ENCODE assay signal across 12 mouse cellular contexts in the genomic region with DNA sequence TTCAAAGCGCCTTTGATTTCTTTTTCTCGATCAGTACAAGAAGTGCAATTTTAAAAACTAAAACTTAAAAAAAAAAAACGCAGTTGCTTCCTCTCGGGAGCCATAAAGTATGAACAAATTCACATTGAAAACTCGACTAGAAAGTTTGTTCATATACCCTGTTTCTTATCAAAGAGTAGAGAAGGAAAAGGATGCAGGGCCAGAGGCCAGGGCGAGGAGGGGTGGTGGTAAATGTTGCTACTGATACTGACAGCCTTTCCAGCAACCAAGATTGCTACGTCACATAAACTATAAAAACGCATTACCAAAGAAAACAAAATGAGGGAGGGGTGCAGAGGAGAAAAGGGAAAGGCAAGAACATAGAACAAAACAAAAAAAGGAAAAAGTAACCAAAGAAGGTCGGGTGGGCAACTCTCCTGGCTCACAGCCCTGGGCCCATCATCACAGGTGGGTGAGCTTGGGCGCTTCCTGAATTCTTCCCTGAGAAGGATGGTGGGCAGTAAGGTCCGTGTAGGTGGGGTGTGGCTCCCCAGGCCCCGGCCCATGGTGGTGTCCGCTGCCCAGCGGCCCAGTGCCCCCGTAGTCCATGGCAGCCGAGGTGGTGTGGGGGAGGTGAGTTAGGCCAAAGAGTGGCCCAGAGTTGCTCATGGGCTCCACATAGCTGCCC. TPM values are rescaled to one million over a fixed set of nuclear protein-coding genes. Genes with fewer than 3 reads are reported as not detected.
DNase-seq lines count a peak whose midpoint lies in the region; ATAC-seq lines count a peak whose summit lies in the region.
"Had no signal": no experiment of that assay in that cellular context is flagged by ENCODE, and none has a peak within 500 bp of the region (broad histone marks: within the 10 kb centered on the region; RNA-seq: fewer than 3 reads in every experiment).

No protein-coding gene starts in this region.

- 11% methylated on average over 16 of the region's 16 CpGs for WGBS in heart, embryonic 13.5 days
- 7% methylated on average over 16 of the region's 16 CpGs for WGBS in hindbrain, embryonic 13.5 days
- 36% methylated on average over 16 of the region's 16 CpGs for WGBS in liver, embryonic 15.5 days (ENCODE audit: insufficient replicate concordance)

- no peak for ATAC-seq in heart, embryonic 13.5 days (ENCODE audit: extremely low read depth, insufficient number of reproducible peaks, low FRiP score, low TSS enrichment)
- ATAC-seq in hindbrain, embryonic 13.5 days (ENCODE audit: low FRiP score) = no peak
- ATAC-seq in liver, embryonic 15.5 days (ENCODE audit: insufficient read depth) = no peak

- peak overlapping the region; percentile 59 for H3K4me2 ChIP-seq in heart, embryonic 13.5 days
- peak overlapping the region; percentile 88 for H3K4me2 ChIP-seq in hindbrain, embryonic 13.5 days
- no peak overlapping the region for H3K4me2 ChIP-seq in liver, embryonic 15.5 days

- intact Hi-C loops in heart, postnatal 25 days (cut with DNase I) = no loop called here

- no peaks in the 10 kb centered on the region for H3K9me3 ChIP-seq in heart, embryonic 13.5 days
- H3K9me3 ChIP-seq in hindbrain, embryonic 13.5 days = no peaks in the 10 kb centered on the region
- no peaks in the 10 kb centered on the region for H3K9me3 ChIP-seq in liver, embryonic 15.5 days (replicated peaks)

- no peaks in the 10 kb centered on the region for H3K36me3 ChIP-seq in heart, embryonic 13.5 days
- H3K36me3 ChIP-seq in hindbrain, embryonic 13.5 days = peaks cover 3% of the 10 kb centered on the region; the same call in 1 of the 2 replicates
- H3K36me3 ChIP-seq in liver, embryonic 15.5 days (replicated peaks) = no peaks in the 10 kb centered on the region

- peak overlapping the region; percentile 25; the same call in 1 of the 2 replicates for H3K4me3 ChIP-seq in heart, embryonic 13.5 days
- H3K4me3 ChIP-seq in hindbrain, embryonic 13.5 days = peak overlapping the region; percentile 70
- H3K4me3 ChIP-seq in liver, embryonic 15.5 days (replicated peaks) = no peak overlapping the region
- H3K4me3 ChIP-seq: myocyte had no signal

- peak overlapping the region; percentile 59 for H3K9ac ChIP-seq in heart, embryonic 13.5 days
- H3K9ac ChIP-seq in hindbrain, embryonic 13.5 days = peak overlapping the region; percentile 100
- H3K9ac ChIP-seq in liver, embryonic 15.5 days = no peak overlapping the region

- H3K27me3 ChIP-seq in heart, embryonic 13.5 days (replicated peaks) = peaks cover 98% of the 10 kb centered on the region
- H3K27me3 ChIP-seq in hindbrain, embryonic 13.5 days = peaks cover 41% of the 10 kb centered on the region
- peaks cover 99% of the 10 kb centered on the region for H3K27me3 ChIP-seq in liver, embryonic 15.5 days

- H3K27ac ChIP-seq in heart, embryonic 13.5 days (replicated peaks) = peak overlapping the region; percentile 74
- peak overlapping the region; percentile 100 for H3K27ac ChIP-seq in hindbrain, embryonic 13.5 days
- 0 out of 2 replicates have a peak overlapping the region, but pooled peaks have one; percentile 29 for H3K27ac ChIP-seq in liver, embryonic 15.5 days (replicated peaks)

- DNase-seq in heart, postnatal 25 days (ENCODE audit: low spot score) = no peak
- peak; percentile 45 for DNase-seq in 3T3-L1 (ENCODE audit: low read depth, low spot score)
- no peak for DNase-seq in thymus, adult 18-20 months
- no peak for DNase-seq in left cerebral cortex, adult 11 months (ENCODE audit: low spot score)
- DNase-seq in ovary, postnatal 14 days (ENCODE audit: low spot score) = no peak
- DNase-seq: left cerebral cortex, postnatal 4 days; right cerebral cortex, postnatal 4 days had no signal

- peaks cover 21% of the 10 kb centered on the region for H3K4me1 ChIP-seq in heart, embryonic 13.5 days
- peaks cover 50% of the 10 kb centered on the region for H3K4me1 ChIP-seq in hindbrain, embryonic 13.5 days (replicated peaks)
- H3K4me1 ChIP-seq in liver, embryonic 15.5 days (replicated peaks) = peaks cover 8% of the 10 kb centered on the region; the same call in 1 of the 2 replicates

RNA-seq across cellular contexts. Expression of a gene that starts 5.0 kb away (rescaled TPM):
- 1.5 and 2.5 TPM in 2 replicates for polyA plus RNA-seq in heart, embryonic 13.5 days (2015; fragmentation: Nextera tagmentation; extraction: Ambion mirVana)
- total RNA-seq in heart, postnatal 25 days (2021) = under 1 TPM; 0.31 to 0.34 TPM
- 39.1 and 40.2 TPM in 2 replicates for polyA plus RNA-seq in hindbrain, embryonic 13.5 days (2015; fragmentation: Nextera tagmentation; extraction: Ambion mirVana)
- 0.29 and 0.37 TPM in 2 replicates for polyA plus RNA-seq in liver, embryonic 15.5 days (2015; fragmentation: Nextera tagmentation; extraction: Ambion mirVana)
- total RNA-seq: left cerebral cortex, postnatal 4 days had no signal

RNA-seq across cellular contexts. Expression of a gene that starts 7.7 kb away (rescaled TPM):
- polyA plus RNA-seq in heart, embryonic 13.5 days (2015; fragmentation: Nextera tagmentation; extraction: Ambion mirVana) = 0.15 and 0.33 TPM in 2 replicates
- not detected for total RNA-seq in heart, postnatal 25 days (2021)
- 7.6 and 8.3 TPM in 2 replicates for polyA plus RNA-seq in hindbrain, embryonic 13.5 days (2015; fragmentation: Nextera tagmentation; extraction: Ambion mirVana)
- polyA plus RNA-seq in liver, embryonic 15.5 days (2015; fragmentation: Nextera tagmentation; extraction: Ambion mirVana) = 0.05 TPM in 2 replicates
- total RNA-seq: hematopoietic stem cell, adult 5-6 weeks; left cerebral cortex, postnatal 4 days had no signal

RNA-seq across cellular contexts. Expression of a gene that starts 11.5 kb away (rescaled TPM):
- polyA plus RNA-seq in heart, embryonic 13.5 days (2015; fragmentation: Nextera tagmentation; extraction: Ambion mirVana) = 0.97 and 1.6 TPM in 2 replicates
- under 1 TPM in 1 of 2 experiments, not detected in 1; 0.16 TPM for total RNA-seq in heart, postnatal 25 days (2021)
- polyA plus RNA-seq in hindbrain, embryonic 13.5 days (2015; fragmentation: Nextera tagmentation; extraction: Ambion mirVana) = 1.5 and 2.0 TPM in 2 replicates
- 0.31 and 0.58 TPM in 2 replicates for polyA plus RNA-seq in liver, embryonic 15.5 days (2015; fragmentation: Nextera tagmentation; extraction: Ambion mirVana)
- total RNA-seq: hematopoietic stem cell, adult 5-6 weeks; left cerebral cortex, postnatal 4 days had no signal

RNA-seq across cellular contexts. Expression of a gene that starts 21.9 kb away (rescaled TPM):
- 0.71 and 0.74 TPM in 2 replicates for polyA plus RNA-seq in heart, embryonic 13.5 days (2015; fragmentation: Nextera tagmentation; extraction: Ambion mirVana)
- under 1 TPM; 0.22 to 0.36 TPM for total RNA-seq in heart, postnatal 25 days (2021)
- 14.5 and 14.8 TPM in 2 replicates for polyA plus RNA-seq in hindbrain, embryonic 13.5 days (2015; fragmentation: Nextera tagmentation; extraction: Ambion mirVana)
- polyA plus RNA-seq in liver, embryonic 15.5 days (2015; fragmentation: Nextera tagmentation; extraction: Ambion mirVana) = 0.07 and 0.21 TPM in 2 replicates
- total RNA-seq: left cerebral cortex, postnatal 4 days had no signal

RNA-seq across cellular contexts. Expression of a gene that starts 34.8 kb away (rescaled TPM):
- 3.6 and 5.9 TPM in 2 replicates for polyA plus RNA-seq in heart, embryonic 13.5 days (2015; fragmentation: Nextera tagmentation; extraction: Ambion mirVana)
- 1 to 10 TPM in 1 of 2 experiments, under 1 TPM in 1; 0.52 to 1.3 TPM for total RNA-seq in heart, postnatal 25 days (2021)
- polyA plus RNA-seq in hindbrain, embryonic 13.5 days (2015; fragmentation: Nextera tagmentation; extraction: Ambion mirVana) = 116 and 150 TPM in 2 replicates
- 0.41 and 0.74 TPM in 2 replicates for polyA plus RNA-seq in liver, embryonic 15.5 days (2015; fragmentation: Nextera tagmentation; extraction: Ambion mirVana)
- total RNA-seq: left cerebral cortex, postnatal 4 days had no signal

Comparison
In these comparisons a context has a peak if more than half of its experiments do, and no peak if none do; other contexts are left out.
1. H3K27ac ChIP-seq: peak in every context shown above with its lines; median percentile 100 in hindbrain, embryonic 13.5 days; 74 in heart, embryonic 13.5 days; 29 in liver, embryonic 15.5 days.
2. RNA of a gene that starts 5.0 kb away (polyA plus RNA-seq): 39.1 to 40.2 TPM in hindbrain, embryonic 13.5 days; 1.5 to 2.5 TPM in heart, embryonic 13.5 days and 0.29 to 0.37 TPM in liver, embryonic 15.5 days; every median in the first group is over 10 times any median in the second.